Mouse (Mus musculus): Measurements from ENCODE around the gene Ubap2. TPM values are rescaled to one million over a fixed set of nuclear protein-coding genes. Genes with fewer than 3 reads are reported as not detected.

Gene Ubap2
- polyA plus RNA-seq, 1 experiment = 67.6 TPM

- H3K4me1 ChIP-seq (ENCODE audit: control insufficient read depth, insufficient read depth, insufficient read length) = no peaks in the 10 kb centered on the region
- H3K36me3 ChIP-seq (ENCODE audit: control insufficient read depth, insufficient read depth, low read length) = peaks cover 10% of the 10 kb centered on the region
- no peak overlapping the region for H3K27ac ChIP-seq (ENCODE audit: insufficient read depth, low read length)
- DNase-seq (ENCODE audit: low read depth in 1 of 2, low spot score in 2 of 2) = no peak
- no peak overlapping the region for H3K4me3 ChIP-seq (ENCODE audit: extremely low read depth, insufficient read depth, insufficient read length)
- TF ChIP-seq POLR2A (IDR thresholded peaks at IDR 0.05; ENCODE audit: low read depth, low read length) (no peak), CTCF (IDR thresholded peaks at IDR 0.05; ENCODE audit: extremely low read depth, insufficient read depth, insufficient read length, insufficient replicate concordance) (no peak)
- WGBS = 94% methylated on average over 2 of the region's 2 CpGs
- H3K27me3 ChIP-seq (ENCODE audit: control insufficient read depth, insufficient read depth, low read length) = no peaks in the 10 kb centered on the region
Measured at GRCm38 (mm10) chr4:41245408-41245807, 29.5 kb downstream of the Ubap2 start.

DNA sequence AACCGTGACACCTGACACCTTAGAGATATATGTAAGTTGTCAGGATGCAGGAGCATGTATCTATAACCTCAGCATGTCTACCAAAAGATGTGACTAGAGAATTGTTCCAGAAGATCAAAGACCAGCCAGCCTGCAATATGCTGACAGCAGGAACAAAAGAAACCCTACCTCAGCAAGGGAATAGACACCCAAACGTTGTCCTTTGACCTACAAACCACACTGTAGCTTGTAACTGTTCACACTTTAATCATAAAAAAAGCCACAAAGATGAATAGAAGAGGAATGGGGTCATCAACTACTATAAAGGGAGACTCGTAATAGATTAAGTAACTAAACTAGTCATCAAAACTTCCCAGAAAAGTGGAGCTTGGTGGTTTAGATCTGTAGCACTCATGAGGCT is 34.0 kb downstream of the Ubap2 start:
- TF ChIP-seq POLR2A (IDR thresholded peaks at IDR 0.05; ENCODE audit: low read depth, low read length) (no peak), CTCF (IDR thresholded peaks at IDR 0.05; ENCODE audit: extremely low read depth, insufficient read depth, insufficient read length, insufficient replicate concordance) (no peak)
- DNase-seq (ENCODE audit: low read depth in 1 of 2, low spot score in 2 of 2) = no peak
- 67% methylated on average over 3 of the region's 3 CpGs for WGBS

GRCm38 (mm10) chr4:41235621-41236020 is 39.3 kb downstream of the Ubap2 start:
- 84% methylated on average over 5 of the region's 5 CpGs for WGBS
- Histone ChIP-seq H3K27ac (ENCODE audit: insufficient read depth, low read length) (no peak overlapping the region), H3K36me3 (ENCODE audit: control insufficient read depth, insufficient read depth, low read length) (peaks cover 14% of the 10 kb centered on the region; the same call in 1 of the 2 replicates), H3K4me3 (ENCODE audit: extremely low read depth, insufficient read depth, insufficient read length) (no peak overlapping the region), H3K27me3 (ENCODE audit: control insufficient read depth, insufficient read depth, low read length) (no peaks in the 10 kb centered on the region), H3K4me1 (ENCODE audit: control insufficient read depth, insufficient read depth, insufficient read length) (no peaks in the 10 kb centered on the region)
- no peak for DNase-seq (ENCODE audit: low read depth in 1 of 2, low spot score in 2 of 2)
- TF ChIP-seq POLR2A (IDR thresholded peaks at IDR 0.05; ENCODE audit: low read depth, low read length) (no peak), CTCF (IDR thresholded peaks at IDR 0.05; ENCODE audit: extremely low read depth, insufficient read depth, insufficient read length, insufficient replicate concordance) (no peak)

More for the DNA sequence above, 34.0 kb downstream of the Ubap2 start:
- Histone ChIP-seq H3K4me3 (ENCODE audit: extremely low read depth, insufficient read depth, insufficient read length) (no peak overlapping the region), H3K4me1 (ENCODE audit: control insufficient read depth, insufficient read depth, insufficient read length) (no peaks in the 10 kb centered on the region), H3K36me3 (ENCODE audit: control insufficient read depth, insufficient read depth, low read length) (peaks cover 1% of the 10 kb centered on the region; the same call in 1 of the 2 replicates), H3K27me3 (ENCODE audit: control insufficient read depth, insufficient read depth, low read length) (no peaks in the 10 kb centered on the region), H3K27ac (ENCODE audit: insufficient read depth, low read length) (no peak overlapping the region)

DNA sequence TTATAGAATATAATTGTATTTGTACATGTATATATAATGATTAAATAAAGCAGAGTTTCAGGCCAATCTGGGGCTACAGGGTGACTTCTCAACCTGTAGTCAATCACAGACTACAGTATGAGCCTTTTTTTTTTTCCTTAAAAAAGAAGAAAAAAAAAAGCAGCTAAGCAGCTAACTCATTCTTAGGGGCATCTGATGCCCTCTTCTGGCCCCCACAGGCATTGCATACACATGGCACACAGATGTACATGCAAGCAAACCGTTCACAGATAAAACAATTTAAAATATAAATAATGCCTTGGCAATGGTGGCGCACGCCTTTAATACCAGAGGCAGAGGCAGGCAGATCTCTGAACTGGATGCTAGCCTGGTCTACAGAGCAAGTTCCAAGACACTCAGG is 48.6 kb downstream of the Ubap2 start:
- no peaks in the 10 kb centered on the region for H3K4me1 ChIP-seq (ENCODE audit: control insufficient read depth, insufficient read depth, insufficient read length)
- peak; percentile 7 to 41 for DNase-seq (ENCODE audit: low read depth in 1 of 2, low spot score in 2 of 2)
- WGBS = 80% methylated on average over 3 of the region's 3 CpGs
- TF ChIP-seq POLR2A (IDR thresholded peaks at IDR 0.05; ENCODE audit: low read depth, low read length) = no peak
- peak; percentile 30; the same call in 1 of the 2 replicates for TF ChIP-seq CTCF (IDR thresholded peaks at IDR 0.05; ENCODE audit: extremely low read depth, insufficient read depth, insufficient read length, insufficient replicate concordance)
- no peak overlapping the region for H3K27ac ChIP-seq (ENCODE audit: insufficient read depth, low read length)
- peaks cover 20% of the 10 kb centered on the region for H3K36me3 ChIP-seq (ENCODE audit: control insufficient read depth, insufficient read depth, low read length)
- no peak overlapping the region for H3K4me3 ChIP-seq (ENCODE audit: extremely low read depth, insufficient read depth, insufficient read length)
- no peaks in the 10 kb centered on the region for H3K27me3 ChIP-seq (ENCODE audit: control insufficient read depth, insufficient read depth, low read length)

GRCm38 (mm10) chr4:41225412-41225811 is 49.5 kb downstream of the Ubap2 start:
- Histone ChIP-seq H3K27ac (ENCODE audit: insufficient read depth, low read length) (no peak overlapping the region), H3K36me3 (ENCODE audit: control insufficient read depth, insufficient read depth, low read length) (peaks cover 25% of the 10 kb centered on the region), H3K4me3 (ENCODE audit: extremely low read depth, insufficient read depth, insufficient read length) (no peak overlapping the region), H3K4me1 (ENCODE audit: control insufficient read depth, insufficient read depth, insufficient read length) (no peaks in the 10 kb centered on the region), H3K27me3 (ENCODE audit: control insufficient read depth, insufficient read depth, low read length) (no peaks in the 10 kb centered on the region)
- DNase-seq (ENCODE audit: low read depth in 1 of 2, low spot score in 2 of 2) = no peak
- TF ChIP-seq CTCF (IDR thresholded peaks at IDR 0.05; ENCODE audit: extremely low read depth, insufficient read depth, insufficient read length, insufficient replicate concordance) (no peak), POLR2A (IDR thresholded peaks at IDR 0.05; ENCODE audit: low read depth, low read length) (no peak)
- 93% methylated on average over 1 of the region's 1 CpGs for WGBS

- TF ChIP-seq POLR2A (IDR thresholded peaks at IDR 0.05; ENCODE audit: low read depth, low read length) (no peak), CTCF (IDR thresholded peaks at IDR 0.05; ENCODE audit: extremely low read depth, insufficient read depth, insufficient read length, insufficient replicate concordance) (no peak)
- WGBS = 87% methylated on average over 4 of the region's 4 CpGs
- Histone ChIP-seq H3K4me3 (ENCODE audit: extremely low read depth, insufficient read depth, insufficient read length) (no peak overlapping the region), H3K36me3 (ENCODE audit: control insufficient read depth, insufficient read depth, low read length) (peaks cover 48% of the 10 kb centered on the region), H3K4me1 (ENCODE audit: control insufficient read depth, insufficient read depth, insufficient read length) (no peaks in the 10 kb centered on the region), H3K27me3 (ENCODE audit: control insufficient read depth, insufficient read depth, low read length) (no peaks in the 10 kb centered on the region), H3K27ac (ENCODE audit: insufficient read depth, low read length) (no peak overlapping the region)
- DNase-seq (ENCODE audit: low read depth in 1 of 2, low spot score in 2 of 2) = no peak
Measured at GRCm38 (mm10) chr4:41208050-41208449, 66.9 kb downstream of the Ubap2 start.

DNA sequence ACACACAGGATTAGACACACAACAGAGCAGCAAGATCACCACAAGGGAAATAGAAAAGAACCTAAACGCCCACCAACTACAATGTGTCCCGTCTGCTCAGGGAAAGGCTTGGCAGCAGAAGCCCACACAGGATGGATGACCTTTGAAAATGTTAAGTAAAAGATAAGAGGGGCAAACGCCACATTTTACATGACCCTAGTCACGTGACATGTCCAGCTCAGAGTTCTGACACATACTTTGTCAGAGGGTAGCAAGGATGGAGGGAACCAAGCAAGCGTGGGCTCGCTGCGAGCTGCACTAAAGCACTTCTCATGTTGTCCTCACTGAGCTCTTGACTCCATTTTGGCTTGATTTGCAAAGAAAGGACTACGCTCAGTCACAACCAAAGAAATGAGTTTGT is 69.2 kb downstream of the Ubap2 start:
- WGBS = 93% methylated on average over 8 of the region's 8 CpGs
- TF ChIP-seq POLR2A (IDR thresholded peaks at IDR 0.05; ENCODE audit: low read depth, low read length) (no peak), CTCF (IDR thresholded peaks at IDR 0.05; ENCODE audit: extremely low read depth, insufficient read depth, insufficient read length, insufficient replicate concordance) (no peak)
- DNase-seq (ENCODE audit: low read depth in 1 of 2, low spot score in 2 of 2) = no peak
- Histone ChIP-seq H3K36me3 (ENCODE audit: control insufficient read depth, insufficient read depth, low read length) (peaks cover 61% of the 10 kb centered on the region), H3K4me1 (ENCODE audit: control insufficient read depth, insufficient read depth, insufficient read length) (no peaks in the 10 kb centered on the region), H3K4me3 (ENCODE audit: extremely low read depth, insufficient read depth, insufficient read length) (no peak overlapping the region), H3K27ac (ENCODE audit: insufficient read depth, low read length) (no peak overlapping the region), H3K27me3 (ENCODE audit: control insufficient read depth, insufficient read depth, low read length) (no peaks in the 10 kb centered on the region)
